Mouse (Mus musculus) thymus, postnatal 25 days (tissue): ENCODE data around the gene Spout1.

ENCODE experiments used
- DNase-seq: peaks from one replicate; pipeline ENCODE4 v3.0.0; 2022

Gene Spout1

GRCm38 (mm10) chr2:30124472-30125274 lies 53.6 kb downstream of the Spout1 start, which contains the start of gene Zer1:
Gene Zer1 (minus strand): TSS chr2:30124585.
- DNase-seq, result peak; percentile 93

- DNase-seq, result no peak
Measured at GRCm38 (mm10) chr2:30123729-30124471, 54.4 kb downstream of the Spout1 start.
